Mouse (Mus musculus): ENCODE data around the gene Gm8677.
"Not testable (repeated sequence)": the region's sequence is repeated elsewhere in the genome, so short reads cannot be mapped to it uniquely, and the experiment has no call there.

Gm8677 gene

GRCm38 (mm10) chr7:22534787-22535186, at the start of gene Gm8677:
Gene Gm8677 (minus strand): TSS chr7:22534887.
- not testable (repeated sequence) for DNase-seq (ENCODE audit: low spot score in 2 of 2)

GRCm38 (mm10) chr7:22565243-22565642, 30.6 kb upstream of the Gm8677 start, which contains the start of gene Gm4201:
Gene Gm4201 (minus strand): TSS chr7:22565343.
- not testable (repeated sequence) for DNase-seq (ENCODE audit: low spot score in 2 of 2)

GRCm38 (mm10) chr7:22522667-22523066, 12.0 kb downstream of the Gm8677 start, which contains the start of gene Vmn1r152:
Gene Vmn1r152 (plus strand): TSS chr7:22522967.
- DNase-seq (ENCODE audit: low spot score in 2 of 2): not testable (repeated sequence)

GRCm38 (mm10) chr7:22499578-22499977, 35.1 kb downstream of the Gm8677 start, which contains the start of gene Vmn1r151:
Gene Vmn1r151 (minus strand): TSS chr7:22499678.
- not testable (repeated sequence) for DNase-seq (ENCODE audit: low spot score in 2 of 2)

Measured in frontal cortex, postnatal 10 days (tissue).